Mouse (Mus musculus) adrenal gland, postnatal 4 days (tissue): ENCODE data around the gene Keap1. TPM values are rescaled to one million over a fixed set of nuclear protein-coding genes. Genes with fewer than 3 reads are reported as not detected.
"Not testable (repeated sequence)": the region's sequence is repeated elsewhere in the genome, so short reads cannot be mapped to it uniquely, and the experiment has no call there.

Experiments
- DNase-seq, 2 experiments: peaks; one replicate each; pipeline ENCODE4 v3.0.0; 2021 to 2022; ENCODE audit warnings: low spot score in 2 of 2, mixed read lengths in 2 of 2
- long read RNA-seq, 2 experiments: library from polyadenylated mRNA; stranded (forward); transcript quantifications; one replicate each; pipeline ENCODE4 v2.0.0; 2021
- total RNA-seq, 2 experiments: library from RNA; stranded (reverse); gene quantifications; 2 replicates each; pipeline ENCODE4 v1.2.3; 2021

Keap1 gene
- total RNA-seq: 10 to 100 TPM; 46.6 to 50.8 TPM
- long read RNA-seq, experiment 1, transcript Keap1-201 (6 exons, 3,172 nt): major isoform, 12 of 35 reads
- long read RNA-seq, experiment 1, partial matches to known transcripts: 3 of 35 reads
- long read RNA-seq, experiment 1, other reads (novel, unspliced or antisense): 13 of 35 reads
- long read RNA-seq, experiment 2, transcript Keap1-205 (6 exons, 3,151 nt): minor isoform, 25 of 215 reads
- long read RNA-seq, experiment 2, transcript Keap1-202 (5 exons, 3,614 nt): minor isoform, 38 of 215 reads
- long read RNA-seq, experiment 2, transcript Keap1-204 (6 exons, 2,163 nt): minor isoform, 13 of 215 reads
- long read RNA-seq, experiment 2, transcript Keap1-201 (6 exons, 3,172 nt): major isoform, 112 of 215 reads
- long read RNA-seq, experiment 2, partial matches to known transcripts: 10 of 215 reads
- long read RNA-seq, experiment 2, other reads (novel, unspliced or antisense): 16 of 215 reads

DNA sequence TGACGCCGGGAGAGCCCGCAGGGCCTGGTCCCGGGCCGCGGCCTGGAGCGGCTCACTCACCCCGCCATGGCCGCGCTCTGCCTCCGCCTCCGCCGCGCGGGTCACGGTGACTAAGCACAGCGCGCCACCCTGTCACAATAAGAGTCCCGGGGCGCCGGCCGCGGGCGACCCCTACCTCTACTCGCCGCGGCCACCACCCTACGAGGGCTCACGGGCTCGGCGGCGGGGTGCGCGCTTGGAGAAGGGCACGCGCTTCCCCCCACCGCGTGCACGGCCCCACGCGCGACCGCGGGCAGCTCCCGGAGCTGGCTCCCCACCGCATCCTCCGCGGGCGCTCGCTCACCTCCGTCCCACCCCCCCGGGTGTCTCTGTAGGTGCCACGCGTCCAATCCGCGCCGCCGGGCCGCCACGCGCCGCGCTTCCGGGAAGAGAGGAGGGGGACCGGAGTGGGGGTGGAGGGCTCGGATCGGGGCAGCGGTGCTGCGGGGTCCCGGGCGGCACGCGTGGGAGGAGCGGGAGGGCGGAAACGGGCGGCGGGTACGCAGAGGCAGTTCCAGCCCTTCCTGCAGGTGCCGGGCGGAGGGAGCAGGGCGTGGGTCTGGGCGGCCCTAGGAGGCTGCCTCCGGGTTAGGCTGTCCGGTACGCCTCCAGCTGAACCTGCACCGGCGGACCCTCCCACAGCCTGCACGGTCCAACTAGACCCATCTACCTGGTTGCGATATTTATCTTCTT is at the start of gene Keap1:
Keap1 (minus strand) TSS at position 629 of the 732 bp plus-strand sequence.
- peak; percentile 50 to 71 for DNase-seq

DNA sequence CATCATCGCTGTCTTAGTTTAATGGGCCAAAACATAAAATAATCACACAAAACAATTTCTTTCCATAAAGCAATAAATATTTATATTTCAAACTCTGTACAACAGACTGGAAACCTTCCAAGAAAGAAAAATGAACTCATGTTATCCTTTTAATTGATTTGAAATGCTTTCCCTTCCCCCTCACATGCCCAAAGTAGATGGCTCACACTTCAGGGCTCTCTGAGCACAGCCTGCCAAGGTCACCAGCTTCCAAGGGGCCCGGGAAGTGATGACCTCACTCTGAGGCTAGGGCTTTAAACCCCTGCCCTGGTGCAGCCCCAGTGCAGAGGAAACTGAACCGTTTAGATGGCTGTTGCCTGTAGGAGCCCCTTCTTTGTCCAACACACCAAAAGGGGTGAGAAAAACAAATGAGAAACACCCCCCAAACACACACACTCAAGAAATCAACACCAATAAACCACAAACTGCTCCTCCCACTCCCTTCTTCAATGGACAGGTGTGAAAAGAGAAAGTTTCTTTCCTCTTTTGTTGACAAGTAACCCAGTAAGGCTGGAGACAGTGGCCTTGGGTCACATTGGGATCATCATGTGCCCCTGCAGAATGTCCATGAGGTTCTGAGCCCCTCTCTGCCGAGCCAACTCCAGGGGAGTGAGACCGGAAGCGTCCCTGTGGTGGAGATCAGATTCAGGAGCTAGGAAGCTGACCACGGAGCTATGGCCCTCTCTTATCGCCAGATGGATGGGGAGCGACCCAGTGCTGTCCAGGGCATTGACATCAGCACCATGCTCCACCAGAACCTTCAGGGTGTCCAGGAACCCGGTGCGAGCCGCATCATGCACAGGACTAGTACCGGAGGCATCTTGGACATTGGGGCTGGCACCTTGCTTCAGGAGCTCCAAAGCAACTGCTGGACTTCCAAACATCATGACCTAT is 49.5 kb upstream of the Keap1 start:
- DNase-seq: no peak

DNA sequence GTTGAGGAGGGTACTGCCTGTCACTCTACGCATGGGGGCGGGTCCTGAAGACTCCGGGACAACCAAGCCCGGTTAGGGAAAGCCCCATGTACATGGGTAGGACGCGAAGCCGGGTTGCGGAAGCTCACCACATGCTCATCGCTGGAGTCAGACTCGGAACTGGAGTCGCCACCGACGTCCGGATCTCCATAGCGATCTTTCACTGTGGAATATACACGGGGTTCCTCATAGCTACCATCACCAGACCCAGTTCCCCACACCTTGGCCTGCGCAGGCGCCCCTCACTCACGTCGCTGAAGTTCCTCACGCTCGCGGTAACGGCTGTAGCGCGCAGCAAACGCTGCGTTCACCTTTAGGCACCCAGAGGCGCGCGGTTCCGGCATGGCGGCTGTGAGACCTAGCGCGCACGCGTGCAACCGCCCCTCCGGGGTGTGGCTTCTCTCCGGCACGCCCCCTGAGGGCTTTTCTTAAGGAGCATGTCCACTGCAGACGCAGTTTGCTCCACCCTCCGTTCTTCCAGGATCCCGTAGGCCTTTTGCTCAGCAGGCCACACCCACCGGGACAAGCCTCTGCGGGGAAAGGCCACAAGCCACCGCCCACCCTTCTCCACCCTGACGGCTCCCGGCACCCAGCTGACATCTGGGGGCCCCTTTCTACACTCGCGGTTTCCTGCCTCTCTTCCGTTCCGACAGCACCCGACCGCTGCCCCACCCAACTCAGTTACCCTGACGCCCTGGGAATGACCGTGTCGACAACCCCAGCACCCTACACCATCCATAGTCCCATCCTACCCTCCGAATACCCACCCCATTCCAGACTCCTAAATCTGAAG is 48.6 kb upstream of the Keap1 start, which contains the start of gene Kri1:
Kri1 (minus strand) TSS at position 399 of the 832 bp plus-strand sequence.
- DNase-seq: peak; percentile 91 to 97

DNA sequence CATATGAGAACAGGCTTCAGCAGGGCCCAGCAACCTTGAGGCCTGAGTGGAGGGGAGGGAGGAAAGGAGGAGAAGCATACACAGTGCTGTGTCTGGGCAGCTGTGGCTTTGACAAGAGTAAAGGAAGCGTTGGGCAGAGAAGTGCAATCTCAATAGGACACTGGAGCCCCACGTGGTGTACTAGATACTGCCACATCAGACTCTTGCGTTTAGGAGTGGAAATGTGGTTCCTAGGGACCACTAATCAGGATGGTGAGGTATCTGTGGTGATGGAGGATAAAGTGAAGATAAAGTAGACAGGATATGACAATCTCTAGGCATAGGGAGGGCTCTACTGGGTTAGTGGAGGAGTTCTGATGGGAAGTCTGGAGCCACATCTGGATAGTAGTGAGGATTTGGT is 47.6 kb upstream of the Keap1 start:
- DNase-seq: no peak

DNA sequence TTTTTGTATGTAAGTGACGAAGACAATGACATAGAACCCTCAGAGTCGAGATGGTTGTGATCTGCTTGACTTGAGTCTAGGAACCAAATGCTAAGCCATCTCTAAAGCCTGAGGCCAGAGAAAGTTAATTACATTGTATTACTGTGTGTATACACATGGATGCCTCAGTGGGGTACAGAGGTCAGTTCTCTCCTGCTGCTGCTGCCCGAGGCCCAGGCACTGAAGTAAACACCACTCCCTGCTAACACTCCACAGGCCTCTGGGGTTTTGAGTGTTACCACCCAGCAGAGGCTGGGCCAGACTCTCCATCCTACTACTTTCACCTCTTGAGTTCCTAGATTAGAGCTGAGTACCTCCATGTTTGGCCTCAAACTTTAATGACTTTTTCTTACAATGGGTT is 44.8 kb upstream of the Keap1 start:
- no peak for DNase-seq

DNA sequence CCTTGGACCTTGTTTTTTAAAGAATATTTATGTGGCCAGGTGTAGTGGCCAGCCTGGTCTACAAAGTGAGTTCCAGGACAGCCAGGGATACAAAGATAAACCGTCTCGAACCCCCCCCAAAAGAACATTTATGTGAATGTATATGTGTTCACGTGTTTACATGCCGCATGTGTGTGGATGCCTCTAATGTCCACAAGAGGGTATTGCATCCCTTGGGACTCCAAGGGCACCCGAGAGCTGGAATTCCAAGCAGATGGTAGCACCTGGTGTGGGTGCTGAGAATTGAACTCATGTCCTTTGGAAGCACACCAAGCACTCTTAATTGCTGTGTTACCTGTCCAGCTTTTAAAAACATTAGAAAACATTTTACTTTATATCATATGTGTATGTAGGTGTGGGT is 44.4 kb upstream of the Keap1 start:
- no peak for DNase-seq

DNA sequence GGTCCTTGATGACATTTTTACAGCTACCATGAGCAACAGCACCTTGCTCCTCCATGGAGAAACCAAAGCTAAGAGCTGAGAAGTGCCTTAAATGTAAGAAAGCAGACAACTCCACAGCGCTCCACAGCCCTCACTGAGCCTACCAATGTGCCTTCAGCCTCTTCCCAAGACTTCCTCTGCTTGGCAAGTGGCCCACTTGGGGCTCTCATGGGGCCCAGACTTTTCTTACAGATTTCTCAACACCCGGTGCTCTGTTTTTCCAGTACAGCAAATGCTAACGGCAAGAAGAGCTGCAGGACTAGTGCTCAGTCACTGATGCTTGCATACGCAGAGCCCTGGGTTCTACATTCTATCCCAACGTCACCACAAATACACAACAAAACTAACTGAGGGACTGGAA is 38.6 kb upstream of the Keap1 start:
- no peak for DNase-seq

DNA sequence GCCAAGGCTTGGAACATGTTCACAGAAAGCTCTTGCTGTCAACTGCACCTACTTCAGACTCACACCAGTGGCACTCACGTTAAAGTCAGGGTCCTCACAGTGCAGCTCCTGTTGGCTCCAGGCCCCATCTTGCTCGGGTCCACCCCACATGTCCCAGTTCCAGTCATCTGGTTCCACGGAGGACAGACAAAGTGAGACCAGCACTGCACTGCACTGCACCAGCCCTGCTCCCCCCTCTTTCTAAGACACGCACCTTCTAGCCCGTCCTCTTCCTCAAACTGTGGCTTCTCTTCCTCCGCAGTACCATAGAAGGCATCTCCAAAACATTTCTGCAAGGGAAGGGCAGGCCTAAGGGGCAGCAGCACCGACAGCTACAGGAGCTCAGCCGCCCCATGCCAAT is 37.1 kb upstream of the Keap1 start:
- no peak for DNase-seq

DNA sequence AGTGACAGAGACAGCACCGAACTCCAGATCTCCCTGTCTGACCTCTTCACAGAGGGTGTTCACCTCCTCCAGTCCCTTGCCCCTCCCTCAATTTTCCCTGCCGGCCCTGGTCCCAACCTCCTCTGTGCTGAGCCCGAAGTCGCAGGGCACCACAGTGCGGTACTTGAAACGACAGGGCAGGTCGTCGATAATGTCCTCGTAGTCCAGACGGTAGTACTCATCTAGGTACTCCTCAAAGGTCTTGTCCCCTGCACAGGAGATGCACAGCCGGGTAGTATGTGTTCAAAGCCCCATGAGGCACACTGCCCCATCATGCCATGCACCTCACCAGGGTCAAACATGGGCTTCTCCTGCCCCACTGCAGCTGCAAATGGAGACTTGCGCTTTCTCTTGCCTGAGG is 36.6 kb upstream of the Keap1 start:
- DNase-seq: no peak

DNA sequence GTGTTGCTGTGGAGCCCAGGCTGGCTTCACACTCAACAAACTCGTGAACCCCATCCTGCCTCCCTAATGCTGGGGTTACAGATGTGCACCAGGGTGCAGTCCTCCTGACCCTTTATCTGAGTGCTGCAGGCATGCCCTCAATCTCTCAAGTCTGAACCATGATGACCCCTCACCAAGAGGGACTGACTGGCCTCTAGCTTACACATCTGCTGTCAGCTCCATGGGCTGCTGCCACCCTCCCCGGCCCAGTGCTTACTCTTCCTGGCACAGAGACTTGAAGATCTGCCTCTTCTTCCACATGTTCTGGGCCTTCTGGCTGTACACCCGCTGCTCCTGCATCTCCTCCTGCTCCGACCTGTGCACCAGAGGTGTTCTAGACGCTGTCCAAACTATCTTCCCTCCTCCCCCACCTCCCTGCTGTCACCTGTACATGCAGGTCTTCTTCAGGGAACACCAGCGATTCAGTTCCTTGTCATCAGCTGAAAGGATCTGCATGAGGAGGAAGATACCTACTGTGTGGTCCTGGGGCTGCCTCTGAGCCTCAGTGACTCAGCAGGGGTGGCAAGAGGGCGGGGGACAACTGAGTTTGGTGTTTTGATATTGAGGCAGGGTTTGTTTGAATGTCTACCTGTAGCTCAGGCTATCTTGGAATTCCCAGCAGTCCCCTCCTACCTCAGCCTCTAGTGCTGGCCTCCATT is 36.0 kb upstream of the Keap1 start:
- no peak for DNase-seq

DNA sequence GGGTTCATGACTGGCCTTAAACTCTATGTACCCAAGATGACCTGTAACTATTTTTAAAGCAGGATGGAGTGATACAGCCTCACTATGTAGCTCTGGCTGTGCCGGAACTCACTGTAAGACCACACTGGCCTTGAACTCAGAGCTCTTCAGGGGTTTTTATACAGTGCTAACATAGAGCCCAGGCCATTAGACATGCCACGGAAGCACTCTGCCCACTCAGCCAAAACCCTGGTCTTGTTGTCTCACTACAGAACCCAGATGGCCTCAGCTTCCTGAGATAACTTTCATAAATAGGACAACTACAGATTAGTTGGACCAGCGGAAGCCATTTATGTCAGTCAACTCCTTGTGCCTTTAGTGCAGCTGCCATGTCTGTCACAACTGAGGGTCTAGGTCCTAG is 35.2 kb upstream of the Keap1 start:
- no peak for DNase-seq

DNA sequence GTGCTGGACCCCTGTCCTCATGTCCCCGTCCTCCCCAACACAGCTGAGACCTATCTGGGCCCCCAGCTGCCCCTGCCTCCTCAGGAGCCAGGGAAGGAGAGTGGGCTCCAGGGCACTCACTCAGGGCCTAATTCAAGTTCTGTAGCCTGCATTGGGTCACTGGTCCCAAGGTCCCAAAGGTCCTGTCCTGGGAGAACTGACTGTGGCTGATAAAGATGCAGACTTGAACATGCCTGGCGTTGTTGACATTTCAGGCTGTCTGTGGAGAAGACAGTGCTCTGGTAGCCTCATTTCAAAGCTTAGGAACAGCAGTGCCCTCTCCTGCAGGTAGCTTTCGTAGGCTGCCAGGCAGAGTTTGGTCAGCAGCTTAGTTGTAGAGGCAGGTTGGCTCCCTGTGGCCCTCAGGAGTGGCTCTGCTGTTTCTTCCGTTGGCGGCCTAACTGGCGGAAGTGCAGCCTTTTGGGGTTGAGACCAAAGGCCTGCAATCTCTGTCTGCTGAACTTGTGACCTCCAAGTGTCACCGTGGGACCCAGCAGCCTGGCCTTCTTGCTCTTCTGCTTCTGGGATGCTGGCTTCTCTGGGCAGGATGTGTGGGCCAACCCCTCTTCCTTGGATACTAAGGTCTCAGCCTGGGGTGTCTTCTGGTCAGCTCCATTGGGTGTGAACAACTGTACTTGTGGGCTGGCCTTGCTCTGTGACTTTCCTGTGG is 34.5 kb upstream of the Keap1 start:
- no peak for DNase-seq

DNA sequence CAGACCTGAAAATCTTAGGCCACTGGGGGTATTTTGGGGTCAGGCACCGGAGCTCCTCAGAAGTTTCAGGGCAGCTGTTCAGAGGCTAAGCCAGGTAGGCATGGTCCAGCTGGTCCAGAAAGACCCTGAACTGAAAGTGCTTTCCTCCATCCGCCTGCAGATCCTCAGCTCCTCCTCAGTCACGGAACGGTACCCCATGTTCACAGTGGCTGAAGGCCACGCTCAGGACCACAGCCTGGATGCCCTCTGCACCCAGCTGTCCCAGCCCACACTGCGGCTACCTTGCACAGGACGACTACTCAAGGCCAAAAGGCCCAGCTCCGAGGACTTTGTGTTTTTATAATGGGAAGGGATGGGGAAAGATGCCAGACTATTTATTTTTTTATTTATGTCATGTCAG is 33.9 kb upstream of the Keap1 start:
- DNase-seq: no peak

DNA sequence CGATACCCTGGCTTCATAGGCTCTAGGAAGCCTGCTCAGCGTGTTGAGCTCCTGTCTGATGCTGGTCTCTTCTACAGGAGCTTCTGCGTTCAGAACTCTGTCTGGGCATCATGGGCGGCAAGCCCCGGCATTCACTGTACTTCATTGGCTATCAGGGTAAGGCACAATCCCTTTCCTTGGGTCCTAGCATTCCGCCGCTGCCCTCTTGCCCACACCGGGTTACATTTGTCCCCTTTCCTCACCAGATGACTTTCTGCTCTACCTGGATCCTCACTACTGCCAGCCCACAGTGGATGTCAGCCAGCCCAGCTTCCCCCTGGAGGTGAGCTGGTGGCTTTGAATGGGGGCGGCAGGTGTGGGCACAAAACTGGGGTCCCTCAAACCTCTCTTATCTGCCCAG is 33.2 kb upstream of the Keap1 start:
- no peak for DNase-seq

DNA sequence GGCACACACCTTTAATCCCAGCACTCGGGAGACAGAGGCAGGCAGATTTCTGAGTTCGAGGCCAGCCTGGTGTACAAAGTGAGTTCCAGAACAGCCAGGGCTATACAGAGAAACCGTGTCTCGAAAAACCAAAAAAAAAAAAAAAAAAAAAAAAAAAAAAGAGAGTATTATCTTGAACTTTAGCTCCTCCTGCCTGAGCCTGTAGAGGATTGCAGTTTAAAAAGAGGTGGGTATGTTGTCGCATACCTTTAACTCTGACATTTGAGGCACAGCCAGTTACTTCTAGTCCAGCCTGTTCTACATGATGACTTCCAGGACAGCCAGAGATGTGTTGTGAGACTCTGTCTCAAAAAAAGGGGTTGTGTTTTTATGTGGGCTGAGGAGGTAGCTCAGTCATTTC is 30.4 kb upstream of the Keap1 start:
- DNase-seq: not testable (repeated sequence)

DNA sequence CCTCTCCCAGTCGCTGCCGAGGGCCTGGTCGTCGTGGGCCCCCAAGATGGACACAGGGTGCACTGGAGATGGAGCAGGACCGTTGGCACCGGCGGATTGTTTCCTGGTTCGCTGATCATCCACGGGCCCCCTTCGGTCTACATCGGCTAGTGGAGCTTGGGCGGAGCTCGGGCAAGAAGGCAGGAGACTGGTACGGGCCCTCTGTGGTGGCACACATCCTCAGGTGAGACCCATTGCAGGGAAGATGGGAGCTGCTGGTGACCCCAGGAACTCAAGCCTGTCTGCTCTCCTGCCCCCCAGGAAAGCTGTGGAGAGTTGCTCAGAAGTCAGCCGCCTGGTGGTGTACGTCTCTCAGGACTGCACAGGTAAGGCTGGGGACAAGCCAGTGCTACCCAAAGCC is 29.1 kb upstream of the Keap1 start:
- no peak for DNase-seq

DNA sequence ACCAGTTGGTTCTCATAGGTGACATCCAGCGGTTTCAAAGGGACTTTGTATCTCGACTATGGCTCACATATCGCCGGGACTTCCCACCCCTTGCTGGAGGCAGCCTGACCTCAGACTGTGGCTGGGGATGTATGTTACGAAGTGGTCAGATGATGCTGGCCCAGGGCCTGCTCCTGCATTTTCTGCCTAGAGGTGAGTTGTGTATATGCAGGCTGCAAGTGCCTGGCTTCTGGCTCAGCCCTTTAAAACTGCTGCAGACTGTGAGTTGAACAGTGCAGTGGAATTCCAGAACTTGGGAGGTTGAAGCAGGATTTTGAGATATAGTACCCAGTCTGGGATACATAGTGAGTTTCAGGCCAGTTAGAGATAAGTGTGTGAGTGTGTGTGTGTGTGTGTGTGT is 27.7 kb upstream of the Keap1 start:
- DNase-seq: no peak

DNA sequence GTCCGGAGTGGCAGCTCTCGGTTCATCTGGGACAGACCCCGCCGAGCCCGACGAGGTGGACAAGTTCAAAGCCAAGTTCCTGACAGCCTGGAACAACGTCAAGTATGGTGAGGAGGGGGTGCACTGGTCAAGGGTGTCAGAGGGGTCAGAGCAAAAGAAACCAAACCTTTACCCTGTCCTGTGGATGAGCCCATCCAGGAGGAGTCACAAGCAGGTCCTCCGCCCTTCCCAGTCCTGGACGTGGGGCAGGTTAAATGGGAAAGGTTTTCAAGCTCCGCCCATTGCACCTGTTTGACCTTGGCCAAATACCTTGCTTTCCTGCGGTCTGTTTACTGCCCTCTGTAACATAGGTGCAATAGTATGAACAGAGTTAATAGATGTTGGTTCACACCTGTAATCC is 26.4 kb upstream of the Keap1 start:
- DNase-seq: no peak

DNA sequence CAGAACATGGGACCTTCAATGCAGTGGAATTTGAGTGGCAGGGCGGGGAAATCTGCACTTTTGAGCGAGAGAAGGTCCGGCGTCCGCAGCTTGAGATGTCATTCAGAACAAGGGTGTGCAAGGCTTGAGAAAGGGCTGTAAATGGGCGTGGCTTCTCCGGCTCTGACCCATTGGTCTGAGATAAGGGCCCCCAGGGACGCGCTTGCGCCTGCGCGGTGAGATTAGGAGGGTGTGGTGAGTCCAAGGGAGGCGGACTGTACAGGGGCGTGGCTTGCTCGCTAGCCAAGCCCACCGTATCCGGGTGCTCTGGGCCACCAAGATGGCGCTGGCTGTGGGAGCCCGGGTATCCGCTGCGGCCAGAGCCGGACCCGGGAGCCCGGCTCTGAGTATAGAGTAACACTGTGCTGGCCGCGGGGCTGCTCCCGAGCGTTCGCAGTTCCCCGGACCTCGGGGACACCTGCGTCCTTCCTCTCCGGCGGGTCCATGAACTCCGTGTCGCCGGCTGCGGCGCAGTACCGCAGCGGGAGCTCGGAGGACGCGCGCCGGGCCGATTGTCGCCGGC is 25.9 kb upstream of the Keap1 start, which contains the start of gene Atg4d:
Atg4d (plus strand) TSS at position 294 of the 562 bp plus-strand sequence.
- DNase-seq: peak; percentile 94 to 98
